Mouse (Mus musculus): Measurements from ENCODE around the gene Rd3l. TPM values are rescaled to one million over a fixed set of nuclear protein-coding genes. Genes with fewer than 3 reads are reported as not detected.

The Rd3l gene
- polyA plus RNA-seq, 1 experiment: not detected

DNA sequence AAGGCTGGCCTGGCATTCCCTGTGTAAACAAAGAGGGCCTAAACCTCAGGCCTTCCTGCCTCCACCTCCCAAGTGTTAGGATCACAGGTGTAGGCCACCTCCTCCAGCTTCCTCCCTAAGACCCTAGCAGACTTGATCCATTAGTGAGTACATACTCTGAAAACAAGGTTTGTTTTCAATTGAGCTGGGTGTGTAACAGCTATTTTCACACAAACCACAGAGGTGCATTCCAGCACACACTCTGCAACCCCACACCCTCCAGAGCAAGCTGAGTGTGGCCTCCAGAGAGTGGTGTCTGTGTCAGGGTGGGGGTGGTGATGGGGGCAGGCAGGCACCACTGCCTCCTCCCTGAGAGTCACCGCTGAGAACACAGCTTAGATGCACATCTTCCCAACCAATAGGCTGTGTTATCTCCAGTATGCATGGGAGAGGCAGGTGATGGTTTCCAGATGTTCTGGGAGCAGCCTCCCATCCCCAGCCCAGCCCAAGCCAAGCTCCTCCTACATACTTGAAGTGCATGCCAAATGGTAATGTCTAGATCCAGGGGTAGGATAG lies 42.4 kb downstream of the Rd3l start:
- no peak for DNase-seq (ENCODE audit: low read depth)
- TF ChIP-seq CTCF (IDR thresholded peaks at IDR 0.05; ENCODE audit: borderline replicate concordance, extremely low read depth, insufficient read depth, insufficient read length): no peak
- TF ChIP-seq POLR2A (IDR thresholded peaks at IDR 0.05; ENCODE audit: borderline replicate concordance, extremely low read depth, insufficient read depth, insufficient read length, poor library complexity, severe bottlenecking): no peak

DNA sequence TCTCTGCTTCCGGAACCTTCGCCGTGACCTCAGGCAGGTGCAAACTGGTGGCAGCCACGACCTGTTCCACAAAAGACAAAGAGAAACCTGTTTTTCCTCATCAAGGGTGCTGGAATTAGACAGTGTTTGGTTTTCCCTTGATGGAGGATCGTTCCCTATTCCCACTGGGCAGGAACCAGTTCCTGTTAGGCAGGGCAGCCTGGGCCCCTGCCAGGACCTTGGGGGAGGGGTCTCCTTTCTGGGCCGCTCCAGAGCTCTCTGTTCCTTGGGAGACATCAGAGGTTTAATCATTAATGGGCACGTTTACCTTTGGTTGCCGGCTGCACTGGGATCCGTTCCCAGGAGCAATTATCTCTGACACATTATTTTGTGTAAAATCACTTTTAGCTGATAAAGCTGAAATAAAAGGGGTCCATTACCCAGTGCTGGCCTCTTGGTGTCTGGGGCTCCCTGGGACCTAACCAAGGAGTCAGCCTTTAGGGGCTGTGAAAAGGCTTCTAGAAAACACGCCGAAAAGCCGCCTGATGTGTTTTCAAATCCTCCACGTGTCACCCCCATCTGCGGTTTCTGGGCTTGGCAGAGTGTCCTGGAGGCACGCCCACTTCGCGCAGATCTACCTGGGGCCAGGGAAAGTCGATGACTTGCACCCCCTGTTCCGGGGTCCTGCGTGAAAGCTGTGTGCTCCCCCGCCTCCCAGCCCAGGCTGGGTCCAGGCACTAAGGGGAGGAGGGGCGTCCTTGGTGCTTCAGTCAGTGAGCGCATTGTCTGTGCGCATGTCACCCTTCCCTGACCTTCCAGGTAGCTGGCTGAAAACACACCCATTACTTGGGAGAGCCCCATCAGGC lies 44.2 kb downstream of the Rd3l start:
- TF ChIP-seq CTCF (IDR thresholded peaks at IDR 0.05; ENCODE audit: borderline replicate concordance, extremely low read depth, insufficient read depth, insufficient read length) (no peak), POLR2A (IDR thresholded peaks at IDR 0.05; ENCODE audit: borderline replicate concordance, extremely low read depth, insufficient read depth, insufficient read length, poor library complexity, severe bottlenecking) (no peak)
- DNase-seq (ENCODE audit: low read depth): peak; percentile 89

DNA sequence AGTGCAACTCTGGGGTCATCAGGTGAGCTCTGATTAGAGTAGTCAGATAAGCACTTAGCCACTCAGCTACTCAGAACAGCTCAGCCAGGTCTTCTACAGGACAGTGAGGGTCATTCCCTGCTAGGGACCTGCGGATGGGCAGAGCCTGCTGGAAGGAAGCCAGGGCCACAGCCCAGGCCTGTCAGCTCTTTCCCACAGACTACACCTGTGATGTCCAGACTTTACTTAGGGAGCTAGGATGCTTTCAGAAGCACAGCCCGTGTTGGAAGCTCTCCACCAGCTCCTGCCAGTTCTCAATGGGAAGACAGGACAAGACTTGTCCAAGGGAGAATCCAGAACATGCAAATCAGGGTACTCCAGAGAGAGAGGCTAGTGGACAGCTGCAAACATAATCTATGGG lies 47.1 kb downstream of the Rd3l start:
- TF ChIP-seq POLR2A (IDR thresholded peaks at IDR 0.05; ENCODE audit: borderline replicate concordance, extremely low read depth, insufficient read depth, insufficient read length, poor library complexity, severe bottlenecking) (no peak), CTCF (IDR thresholded peaks at IDR 0.05; ENCODE audit: borderline replicate concordance, extremely low read depth, insufficient read depth, insufficient read length) (no peak)
- no peak for DNase-seq (ENCODE audit: low read depth)

DNA sequence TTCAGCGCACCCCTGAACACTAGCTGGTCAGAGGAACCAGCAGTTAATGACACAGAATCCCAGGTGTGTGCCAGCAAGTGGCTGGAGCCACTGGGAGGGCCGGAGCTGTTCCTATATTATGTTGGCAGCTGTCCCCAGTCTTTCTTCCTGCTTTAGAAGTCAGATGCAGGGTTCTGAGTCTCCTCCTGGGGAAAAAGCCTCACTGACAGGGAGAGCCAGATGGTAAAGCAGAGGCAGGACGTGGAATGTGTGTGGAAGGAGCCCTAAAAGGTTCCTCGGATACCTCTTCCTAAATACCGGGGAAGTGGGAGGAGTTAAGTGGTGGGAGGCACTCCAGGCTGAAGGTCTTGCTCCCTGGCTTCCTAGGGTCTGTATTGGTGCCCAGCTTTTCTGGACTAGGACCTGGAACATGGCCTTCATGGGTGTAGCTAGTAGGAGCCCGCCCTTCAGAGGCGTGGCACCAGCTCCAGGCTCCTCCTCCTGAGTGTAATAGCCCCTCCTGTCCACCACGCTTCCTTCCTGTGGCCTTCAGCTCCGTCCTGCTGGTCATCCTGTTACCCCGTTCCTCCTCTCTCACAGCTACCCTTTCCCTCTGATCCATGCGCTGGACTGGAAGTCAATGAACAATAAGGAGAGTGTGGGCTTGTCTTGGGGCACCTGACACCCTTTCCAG lies 47.9 kb downstream of the Rd3l start:
- TF ChIP-seq POLR2A (IDR thresholded peaks at IDR 0.05; ENCODE audit: borderline replicate concordance, extremely low read depth, insufficient read depth, insufficient read length, poor library complexity, severe bottlenecking) (no peak), CTCF (IDR thresholded peaks at IDR 0.05; ENCODE audit: borderline replicate concordance, extremely low read depth, insufficient read depth, insufficient read length) (no peak)
- DNase-seq (ENCODE audit: low read depth): no peak

DNA sequence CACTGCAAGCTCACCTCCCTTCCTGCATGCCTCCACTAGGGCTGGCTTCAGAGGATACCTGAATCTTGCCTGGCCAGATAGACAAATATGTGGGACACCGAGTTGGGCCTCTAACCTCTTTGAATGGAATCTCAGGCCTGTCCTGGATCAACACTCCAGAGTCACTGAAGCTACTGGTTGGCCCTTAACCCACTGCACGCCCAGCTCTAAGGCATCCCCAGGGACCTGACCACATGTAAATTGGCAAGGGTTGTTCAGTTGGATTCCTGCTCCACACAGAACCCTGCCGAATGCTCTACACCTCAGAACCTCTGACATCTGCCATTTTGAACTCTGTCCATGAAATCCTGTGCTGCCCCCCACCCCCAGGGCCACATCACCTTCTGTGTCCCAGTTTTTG lies 48.6 kb downstream of the Rd3l start:
- no peak for TF ChIP-seq CTCF (IDR thresholded peaks at IDR 0.05; ENCODE audit: borderline replicate concordance, extremely low read depth, insufficient read depth, insufficient read length)
- no peak for TF ChIP-seq POLR2A (IDR thresholded peaks at IDR 0.05; ENCODE audit: borderline replicate concordance, extremely low read depth, insufficient read depth, insufficient read length, poor library complexity, severe bottlenecking)
- no peak for DNase-seq (ENCODE audit: low read depth)

DNA sequence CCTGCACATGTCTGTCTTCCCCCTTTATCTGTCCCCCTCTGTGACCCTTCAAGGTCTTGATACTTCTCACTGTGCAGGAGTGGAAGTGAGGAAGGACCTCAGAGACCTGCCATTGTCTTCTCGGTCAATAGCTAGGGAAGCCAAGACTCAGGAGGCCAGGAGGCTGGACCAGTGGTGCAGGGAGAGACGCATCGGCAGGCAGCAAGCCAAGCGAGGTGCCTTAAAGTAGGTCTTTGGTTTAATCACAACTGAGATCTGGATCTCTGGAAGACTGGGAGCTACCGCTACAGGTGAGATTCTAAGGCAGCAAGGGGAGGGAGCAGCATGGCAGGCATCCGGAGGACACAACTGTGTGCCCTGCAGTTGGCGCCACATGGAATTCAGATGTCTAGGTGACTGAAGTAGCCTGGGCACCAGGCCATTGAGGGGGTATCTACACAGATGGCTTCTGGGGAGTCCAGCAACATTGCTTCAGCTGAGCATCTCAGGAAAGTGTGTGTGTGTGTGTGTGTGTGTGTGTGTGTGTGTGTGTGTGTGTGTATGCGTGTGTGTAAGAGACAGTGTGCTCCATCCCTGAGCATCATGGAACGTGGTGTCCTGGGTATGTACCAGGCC lies 49.6 kb downstream of the Rd3l start:
- no peak for DNase-seq (ENCODE audit: low read depth)
- TF ChIP-seq POLR2A (IDR thresholded peaks at IDR 0.05; ENCODE audit: borderline replicate concordance, extremely low read depth, insufficient read depth, insufficient read length, poor library complexity, severe bottlenecking): no peak
- no peak for TF ChIP-seq CTCF (IDR thresholded peaks at IDR 0.05; ENCODE audit: borderline replicate concordance, extremely low read depth, insufficient read depth, insufficient read length)

Other genes with a start within 250 kb of the Rd3l start
- 500 and 599 TPM in 2 replicates for gene Klc1, start 222.5 kb downstream of the Rd3l start, polyA plus RNA-seq (2012; rRNA removed)
- gene Xrcc3, start 167.4 kb downstream of the Rd3l start, polyA plus RNA-seq (2012; rRNA removed): 7.6 and 9.3 TPM in 2 replicates
- 27.9 and 39.7 TPM in 2 replicates for gene Zfyve21, start 167.1 kb downstream of the Rd3l start, polyA plus RNA-seq (2012; rRNA removed)
- gene Ppp1r13b, start 73.2 kb downstream of the Rd3l start, polyA plus RNA-seq (2012; rRNA removed): 19.4 and 35.7 TPM in 2 replicates
- 193 and 206 TPM in 2 replicates for gene Atp5mpl, start 14.3 kb downstream of the Rd3l start, polyA plus RNA-seq (2012; rRNA removed)
- 0.59 TPM in 2 replicates for gene Tdrd9, start 9.8 kb downstream of the Rd3l start, polyA plus RNA-seq (2012; rRNA removed)
- gene Aspg, start 125.4 kb upstream of the Rd3l start, polyA plus RNA-seq (2012; rRNA removed): 0.36 and 0.97 TPM in 2 replicates
- 35.8 and 47.3 TPM in 2 replicates for gene Kif26a, start 164.9 kb upstream of the Rd3l start, polyA plus RNA-seq (2012; rRNA removed)